Mouse (Mus musculus): Measurements from ENCODE around the gene Lclat1.

DNA sequence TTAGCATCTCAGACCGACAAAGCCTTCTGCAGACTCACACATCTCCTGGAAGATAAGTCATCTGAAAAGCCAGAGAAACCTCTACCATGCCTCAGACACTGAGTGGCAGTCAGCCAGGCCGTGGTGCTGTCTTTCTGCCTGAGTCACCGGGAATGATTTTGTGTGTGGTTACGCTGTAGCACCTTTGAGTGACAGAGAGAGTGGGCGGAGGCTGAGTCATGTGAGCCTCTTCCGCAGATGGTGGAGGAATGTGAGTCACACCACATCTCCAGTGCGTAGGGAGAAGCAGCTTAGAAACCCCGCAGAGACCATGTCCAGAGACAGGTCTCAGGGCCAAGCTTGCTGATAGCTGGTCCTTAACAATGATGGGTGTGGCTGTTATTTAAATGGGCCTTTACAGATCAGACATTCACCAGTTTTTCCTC lies 155.3 kb downstream of the Lclat1 start:
- TF ChIP-seq POLR2A (IDR thresholded peaks at IDR 0.05; ENCODE audit: insufficient read depth, low read depth, low read length) (no peak), CTCF (IDR thresholded peaks at IDR 0.05) (no peak)

Data from heart, adult 2 months (tissue).